Mouse (Mus musculus): ENCODE results near the gene Crebl2.

Gene Crebl2

GRCm38 (mm10) chr6:134822844-134823243 lies 7.1 kb upstream of the Crebl2 start:
- DNase-seq: no peak

DNA sequence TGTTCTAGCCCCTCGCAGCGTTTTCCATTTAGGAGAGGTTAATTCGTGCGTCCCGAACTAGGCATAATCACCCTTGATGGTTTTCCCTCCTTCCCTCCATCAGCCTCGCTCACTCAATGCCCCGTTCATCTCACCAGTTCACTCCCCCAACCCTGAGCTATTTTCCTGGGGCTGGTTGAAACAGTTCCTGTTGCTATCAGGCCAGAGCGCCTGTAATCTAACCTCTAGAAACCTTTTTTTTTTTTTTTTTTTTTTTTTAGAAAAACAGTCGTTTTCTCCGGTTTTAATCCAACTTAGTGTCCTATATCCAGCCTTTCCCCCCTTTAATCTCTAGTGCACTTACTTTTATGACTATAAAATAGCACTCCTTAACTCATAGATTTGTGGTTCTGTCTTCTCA lies 822 bp downstream of the Crebl2 start:
- no peak for DNase-seq

DNA sequence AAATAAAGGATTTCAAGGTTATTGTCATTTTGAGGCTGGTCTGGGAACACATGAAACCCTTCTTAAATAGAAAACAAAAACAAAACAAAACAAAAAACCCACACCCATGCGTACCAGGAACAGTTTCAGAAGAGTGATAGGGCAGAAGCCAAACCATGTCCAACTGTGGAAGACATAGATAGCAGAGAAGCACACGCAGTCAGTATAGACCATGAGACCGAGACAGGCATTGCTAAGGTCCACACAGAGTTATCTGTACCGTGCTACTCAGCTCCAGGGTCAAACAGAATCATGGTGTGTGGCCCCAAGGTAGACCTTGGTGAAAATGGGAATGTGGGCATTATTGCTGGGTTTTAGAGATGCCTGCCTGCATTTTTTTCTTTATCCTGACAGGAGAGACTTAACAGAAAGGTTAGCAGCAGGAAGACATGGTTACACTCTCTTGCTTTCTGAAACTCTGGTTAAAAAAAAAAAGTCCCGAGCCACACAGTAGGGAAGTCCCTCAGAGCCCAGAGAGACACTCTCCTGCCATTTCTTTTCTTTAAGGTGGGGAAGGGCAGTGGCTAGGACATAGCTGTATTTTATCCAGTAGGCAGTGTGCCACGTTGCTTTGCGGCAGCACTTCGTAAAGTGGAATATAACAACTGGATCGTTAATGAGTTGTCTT lies 4.8 kb downstream of the Crebl2 start:
- no peak for DNase-seq

DNA sequence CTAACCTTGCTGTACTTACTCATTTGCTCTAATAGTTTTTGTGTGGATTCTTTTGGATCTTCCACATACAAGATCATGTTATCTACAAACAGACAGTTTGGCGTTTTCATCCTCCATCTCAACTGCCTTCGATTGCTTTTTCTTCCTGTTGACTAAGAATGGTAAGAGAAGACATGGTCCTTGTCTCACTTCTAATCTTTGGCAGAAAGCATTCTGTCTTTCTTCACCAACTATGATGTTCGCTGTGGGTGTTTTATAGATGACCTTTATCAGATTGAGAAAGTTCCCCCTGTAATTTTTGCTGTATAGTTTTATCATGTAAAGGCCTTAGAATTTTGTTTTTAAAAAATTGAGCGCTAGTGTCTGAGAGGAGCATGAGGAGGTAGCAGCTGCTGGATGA lies 8.2 kb downstream of the Crebl2 start:
- DNase-seq: no peak

DNA sequence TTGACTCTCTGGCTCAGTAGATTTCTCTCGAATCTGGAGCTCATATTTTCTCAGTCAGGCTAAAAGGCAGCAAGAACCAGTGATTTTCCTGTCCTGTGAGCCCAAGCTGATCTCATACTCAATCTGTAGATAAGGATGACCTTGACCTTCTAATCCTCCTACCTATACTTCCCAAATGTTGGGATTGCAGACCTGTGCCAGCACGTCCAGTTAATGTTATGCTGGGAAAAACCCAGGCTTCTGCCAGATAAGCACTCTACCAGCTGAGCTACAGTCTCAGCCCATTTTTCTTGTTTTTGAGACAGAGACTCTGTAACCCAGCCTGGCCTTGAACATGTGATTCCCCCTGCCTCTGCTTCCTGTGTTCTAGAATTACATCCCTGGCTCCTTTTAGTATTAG lies 10.4 kb downstream of the Crebl2 start:
- DNase-seq: no peak

DNA sequence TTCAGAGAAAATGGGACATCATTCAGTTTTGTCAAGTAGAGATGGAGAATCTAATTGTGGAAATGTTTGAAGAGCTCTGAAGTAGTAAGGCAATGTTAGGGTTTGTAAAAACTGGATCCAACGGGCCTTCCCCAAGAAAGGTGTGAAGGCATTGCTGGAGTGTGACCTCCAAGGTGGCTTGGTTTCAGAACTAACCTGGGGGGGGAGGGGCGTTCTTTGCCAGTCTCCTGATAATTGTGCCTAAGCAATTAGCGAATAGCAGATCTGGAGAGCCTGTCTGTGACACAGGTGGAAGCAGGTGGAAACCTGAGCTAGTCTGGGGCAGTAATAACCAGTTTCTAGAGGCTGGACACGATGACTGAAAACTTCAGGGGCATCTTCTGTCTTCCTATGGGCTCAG lies 15.8 kb downstream of the Crebl2 start:
- no peak for DNase-seq

DNA sequence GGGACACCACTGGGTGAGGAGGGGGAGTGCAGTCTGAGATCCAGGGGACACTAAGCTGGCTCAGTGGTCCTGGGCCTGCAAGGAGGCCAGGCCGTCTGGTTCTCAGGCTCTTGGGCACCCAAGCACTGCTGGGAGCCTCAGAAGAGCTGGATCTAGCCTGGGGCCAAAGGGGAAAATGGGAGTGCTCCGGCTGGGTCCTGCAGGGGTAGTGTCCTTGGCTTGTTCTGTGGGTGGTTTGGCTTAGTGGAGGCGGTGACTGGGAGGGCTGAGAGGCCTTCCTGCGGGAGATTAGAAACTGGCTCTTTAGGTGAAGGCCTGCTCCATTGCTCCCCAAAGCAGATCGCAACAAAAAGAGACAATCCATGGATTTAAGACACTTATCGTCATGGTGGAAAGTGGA lies 16.4 kb downstream of the Crebl2 start:
- DNase-seq: no peak

GRCm38 (mm10) chr6:134847550-134847949 lies 17.6 kb downstream of the Crebl2 start:
- DNase-seq: no peak

DNA sequence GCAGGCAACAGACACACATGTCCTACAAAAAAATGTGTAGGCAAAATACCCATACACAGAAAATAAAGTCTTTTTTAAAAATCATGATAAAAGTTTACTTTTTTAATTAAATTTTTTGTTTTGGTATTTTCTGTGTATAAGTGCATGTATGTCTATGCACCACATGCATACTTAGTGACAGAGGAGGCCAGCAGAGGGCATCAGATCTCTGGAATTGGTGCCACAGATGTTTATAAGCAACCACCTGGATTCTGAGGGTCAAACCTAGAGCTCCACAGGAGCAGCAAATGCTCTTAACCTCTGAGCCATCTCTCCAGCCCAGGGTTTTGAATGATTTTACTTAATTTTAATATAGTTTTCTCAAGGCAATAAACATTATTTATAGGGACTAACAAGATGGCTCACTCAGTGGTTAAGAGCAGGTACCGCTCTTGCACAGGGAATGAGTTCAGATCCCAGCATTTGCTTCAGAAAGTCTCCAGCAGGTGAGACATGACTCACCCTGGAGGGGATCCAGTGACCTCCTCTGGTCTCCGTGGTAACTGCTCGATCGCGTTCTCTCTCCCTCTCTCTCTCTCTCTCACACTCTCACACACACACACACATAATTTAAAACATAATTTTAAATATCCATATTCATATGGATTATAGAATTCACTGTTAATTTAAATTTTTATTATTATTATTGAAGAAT lies 18.4 kb downstream of the Crebl2 start:
- DNase-seq: peak; percentile 31

DNA sequence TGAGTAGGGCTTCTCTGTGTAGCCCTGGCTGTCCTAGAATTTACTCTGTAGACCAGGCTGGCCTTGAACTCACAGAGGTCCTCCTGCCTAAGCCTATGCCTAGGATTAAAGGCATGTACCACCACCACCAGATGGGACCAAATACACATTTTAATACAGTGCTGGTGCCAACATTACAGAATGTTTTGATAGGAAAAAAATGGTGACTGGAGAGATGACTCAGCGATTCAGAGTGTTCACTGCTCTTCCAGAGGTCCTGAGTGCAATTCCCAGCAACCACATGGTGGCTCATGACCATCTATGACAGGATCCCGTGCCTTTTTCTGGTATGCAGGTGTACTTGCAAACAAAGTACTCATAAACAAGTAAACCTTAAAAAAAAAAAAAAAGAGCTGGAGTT lies 19.5 kb downstream of the Crebl2 start:
- no peak for DNase-seq

GRCm38 (mm10) chr6:134849985-134850384 lies 20.0 kb downstream of the Crebl2 start:
- no peak for DNase-seq

- no peak for DNase-seq
Observed at GRCm38 (mm10) chr6:134854782-134855181, 24.8 kb downstream of the Crebl2 start.

- DNase-seq: no peak
Observed at GRCm38 (mm10) chr6:134855926-134856325, 26.0 kb downstream of the Crebl2 start.

- DNase-seq: no peak
Observed at GRCm38 (mm10) chr6:134859021-134859420, 29.1 kb downstream of the Crebl2 start.

DNA sequence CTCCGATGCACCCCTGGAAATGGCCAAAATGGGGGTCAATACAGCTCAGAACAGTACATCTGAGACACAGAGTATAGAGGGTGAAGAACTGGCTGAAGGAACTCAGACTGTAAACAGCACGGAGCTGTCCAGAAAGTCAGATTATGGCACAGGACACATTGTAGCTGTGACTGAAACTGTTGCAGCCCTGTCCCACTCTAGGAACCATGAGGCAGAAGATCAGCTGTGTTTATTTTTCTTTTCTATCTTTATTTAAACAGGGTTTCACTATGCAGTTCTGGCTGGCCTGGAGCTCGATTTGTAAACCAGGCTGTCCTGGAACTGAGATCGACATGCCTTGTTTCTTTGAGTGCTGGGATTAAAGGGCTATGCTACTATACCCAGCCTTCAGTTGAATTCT lies 30.3 kb downstream of the Crebl2 start:
- peak; percentile 40 for DNase-seq

DNA sequence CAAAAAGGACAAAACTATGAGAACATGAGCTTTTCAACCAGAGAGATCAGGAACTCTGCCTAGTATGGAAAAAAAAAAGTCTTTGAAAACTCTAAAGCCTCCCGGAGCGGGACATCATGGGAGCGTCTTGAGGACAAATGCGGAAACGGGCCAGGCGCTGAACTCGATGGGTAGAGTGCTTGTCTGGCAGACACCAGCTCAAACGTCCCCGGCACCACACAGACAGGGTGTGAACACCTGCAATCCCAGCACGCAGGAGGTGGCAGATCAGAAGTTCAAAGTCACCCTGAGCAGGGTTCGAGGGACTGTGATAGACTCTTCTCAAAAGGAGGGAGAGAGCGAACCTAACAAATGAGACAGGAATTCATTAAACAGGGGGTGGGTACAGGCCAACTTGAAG lies 31.4 kb downstream of the Crebl2 start:
- no peak for DNase-seq

GRCm38 (mm10) chr6:134862671-134863104 lies 32.7 kb downstream of the Crebl2 start:
- DNase-seq: peak; percentile 37

DNA sequence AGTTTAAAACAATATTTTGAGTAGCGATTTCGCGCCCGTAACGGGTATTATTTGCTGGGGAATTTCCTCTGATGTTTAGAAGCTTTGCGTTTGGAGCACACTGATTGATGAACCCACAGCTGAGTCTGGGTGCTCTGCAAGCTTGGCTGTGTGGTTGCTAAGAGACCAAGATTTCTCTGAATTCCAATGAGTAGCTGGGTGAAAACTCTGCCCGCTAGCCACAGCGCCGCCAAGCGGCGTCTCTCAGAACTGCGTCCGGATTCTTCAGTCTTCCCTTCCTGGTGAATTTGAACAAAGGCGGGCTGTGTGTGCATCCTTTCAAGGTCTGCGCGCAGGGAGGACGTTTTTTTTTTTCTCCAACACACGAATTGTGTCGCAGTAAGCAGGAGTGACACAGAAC lies 33.2 kb downstream of the Crebl2 start:
- peak; percentile 96 for DNase-seq

GRCm38 (mm10) chr6:134866113-134866512 lies 36.2 kb downstream of the Crebl2 start:
- DNase-seq: no peak

DNA sequence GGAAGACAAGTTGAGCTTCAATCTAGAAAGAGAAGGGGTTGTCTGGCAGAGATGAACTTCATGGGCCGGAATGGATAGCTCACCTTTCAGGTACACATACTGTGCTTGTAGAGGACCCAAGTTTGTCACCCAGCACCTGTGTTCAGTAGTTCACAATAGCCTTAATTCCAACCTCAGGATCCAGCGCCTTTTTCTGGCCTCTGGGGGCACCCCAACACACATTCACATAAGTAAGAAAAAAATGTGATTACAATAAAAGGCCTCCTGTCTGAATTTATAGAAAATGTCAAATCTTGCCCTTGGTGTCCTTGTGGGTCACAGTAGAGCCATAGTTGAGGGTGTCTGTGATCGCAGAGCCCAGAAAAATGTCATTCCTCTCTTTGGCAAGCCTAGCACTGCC lies 37.4 kb downstream of the Crebl2 start:
- no peak for DNase-seq

- no peak for DNase-seq
Observed at GRCm38 (mm10) chr6:134870209-134870742, 40.3 kb downstream of the Crebl2 start.

DNA sequence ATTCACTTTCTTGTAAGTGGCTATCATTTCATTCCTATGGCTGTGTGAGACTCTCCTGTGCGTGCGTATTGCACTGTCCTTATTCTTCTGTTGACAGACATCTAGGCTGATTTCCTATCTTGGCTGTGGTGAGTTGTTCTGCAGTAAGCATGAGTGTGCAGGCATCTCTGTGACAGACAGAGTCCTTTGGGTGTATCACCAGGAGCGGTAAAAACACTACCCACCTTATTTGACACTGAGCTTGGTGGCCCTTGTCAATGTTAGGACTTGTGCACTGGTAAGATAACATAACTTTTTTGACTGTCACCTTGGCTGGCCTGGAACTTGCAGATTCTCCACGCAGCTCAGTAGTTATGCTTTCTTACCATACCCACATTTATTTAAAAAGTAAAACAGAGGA lies 40.9 kb downstream of the Crebl2 start:
- no peak for DNase-seq

DNA sequence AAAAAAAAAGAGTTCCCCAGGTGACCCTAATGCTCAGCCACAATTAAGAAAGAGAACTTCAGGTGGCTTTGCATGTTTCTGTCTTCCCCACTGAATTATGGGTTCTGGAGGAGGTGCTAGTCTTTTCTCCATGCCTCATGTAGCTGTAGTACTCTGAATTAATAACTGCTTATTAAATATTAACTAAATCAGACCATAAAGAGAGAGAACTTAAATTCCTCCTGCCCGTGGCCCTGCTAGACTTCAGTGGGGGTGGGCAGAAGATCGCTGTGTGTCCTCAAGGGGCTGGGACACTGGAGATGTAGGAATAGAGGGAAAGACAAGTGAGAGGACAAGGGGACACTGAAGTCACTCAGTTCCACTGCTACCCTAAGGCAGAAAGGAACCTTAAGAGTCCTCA lies 42.3 kb downstream of the Crebl2 start:
- no peak for DNase-seq

- no peak for DNase-seq
Observed at GRCm38 (mm10) chr6:134873018-134873417, 43.1 kb downstream of the Crebl2 start.

DNA sequence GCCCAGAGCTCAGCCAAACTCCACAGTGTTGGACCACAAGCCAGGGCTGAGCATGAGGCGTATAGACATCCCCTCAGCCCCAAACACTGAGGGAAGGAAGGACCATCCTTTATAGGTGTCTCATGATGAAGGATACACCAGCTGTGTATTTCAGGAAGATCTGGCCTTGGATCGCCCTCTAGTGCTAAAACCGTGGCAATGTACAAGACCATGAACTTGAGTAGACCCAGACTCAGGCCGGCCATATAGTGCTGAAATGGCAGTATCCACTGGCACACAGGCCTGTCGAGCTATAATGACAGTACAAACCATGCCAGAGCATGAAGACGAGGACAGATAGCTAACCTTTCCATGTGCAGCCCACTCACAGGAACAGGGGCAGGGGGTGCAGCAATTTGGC lies 46.8 kb downstream of the Crebl2 start:
- DNase-seq: peak; percentile 18

Measured in lung, postnatal 10 days (tissue).